Comparison of ENCODE assay signal across 10 mouse cellular contexts in the genomic region with DNA sequence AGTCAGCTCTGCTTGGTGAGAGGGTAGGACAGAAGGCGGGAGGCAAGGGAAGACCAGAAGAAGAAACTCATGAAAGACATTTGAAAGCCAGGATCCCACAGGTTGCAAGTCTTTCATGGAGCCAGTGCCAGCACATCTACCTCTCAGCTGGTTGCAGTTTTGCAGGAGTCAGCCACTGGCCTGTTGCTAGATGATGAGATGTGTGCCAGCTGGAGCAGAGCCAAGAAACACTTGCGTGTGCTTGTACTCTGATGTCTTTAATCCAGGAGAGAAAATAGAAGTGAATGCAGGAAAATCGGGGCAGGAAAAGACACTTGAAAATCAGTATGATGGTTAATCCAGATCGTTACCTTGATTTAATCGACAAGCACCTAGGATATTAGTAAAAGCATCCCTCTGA.
DNase-seq lines count a peak whose midpoint lies in the region; ATAC-seq and TF ChIP-seq lines count a peak whose summit lies in the region.
"Had no signal": no experiment of that assay in that cellular context is flagged by ENCODE, and none has a peak within 500 bp of the region (broad histone marks: within the 10 kb centered on the region; RNA-seq: fewer than 3 reads in every experiment).

No protein-coding gene starts in this region.

- no peak for TF ChIP-seq CTCF in lung, postnatal 0 days (IDR thresholded peaks at IDR 0.05)

- H3K4me1 ChIP-seq in hindbrain, embryonic 14.5 days (replicated peaks; ENCODE audit: control insufficient read depth, insufficient read depth, low read length), result peaks cover 6% of the 10 kb centered on the region; the same call in 1 of the 2 replicates
- H3K4me1 ChIP-seq in hindbrain, embryonic 12.5 days, result no peaks in the 10 kb centered on the region
- H3K4me1 ChIP-seq in midbrain, embryonic 14.5 days (ENCODE audit: control insufficient read depth, insufficient read depth, low read length), result no peaks in the 10 kb centered on the region
- H3K4me1 ChIP-seq in midbrain, embryonic 13.5 days (replicated peaks), result peaks cover 9% of the 10 kb centered on the region; the same call in 1 of the 2 replicates
- H3K4me1 ChIP-seq in lung, postnatal 0 days (ENCODE audit: insufficient read depth, low read depth, low read length), result no peaks in the 10 kb centered on the region

- H3K9ac ChIP-seq in hindbrain, embryonic 14.5 days, result no peak overlapping the region
- no peak overlapping the region for H3K9ac ChIP-seq in hindbrain, embryonic 12.5 days
- no peak overlapping the region for H3K9ac ChIP-seq in midbrain, embryonic 14.5 days (replicated peaks; ENCODE audit: low read length)
- no peak overlapping the region for H3K9ac ChIP-seq in midbrain, embryonic 13.5 days (replicated peaks)
- no peak overlapping the region for H3K9ac ChIP-seq in lung, postnatal 0 days (replicated peaks; ENCODE audit: low read depth)
- H3K9ac ChIP-seq: embryonic facial prominence, embryonic 12.5 days; heart, embryonic 13.5 days; midbrain, embryonic 12.5 days had no signal

- H3K4me2 ChIP-seq in hindbrain, embryonic 14.5 days (replicated peaks), result no peak overlapping the region
- no peak overlapping the region for H3K4me2 ChIP-seq in hindbrain, embryonic 12.5 days (replicated peaks)
- H3K4me2 ChIP-seq in midbrain, embryonic 14.5 days (ENCODE audit: low read length), result no peak overlapping the region
- H3K4me2 ChIP-seq in midbrain, embryonic 13.5 days (replicated peaks), result no peak overlapping the region
- no peak overlapping the region for H3K4me2 ChIP-seq in lung, postnatal 0 days (replicated peaks; ENCODE audit: low read depth, low read length)
- H3K4me2 ChIP-seq: embryonic facial prominence, embryonic 12.5 days; heart, embryonic 13.5 days; midbrain, embryonic 12.5 days had no signal

- WGBS in hindbrain, embryonic 14.5 days, result 67% methylated on average over 5 of the region's 5 CpGs
- 75% methylated on average over 5 of the region's 5 CpGs for WGBS in hindbrain, embryonic 12.5 days
- 71% methylated on average over 5 of the region's 5 CpGs for WGBS in midbrain, embryonic 14.5 days
- WGBS in midbrain, embryonic 13.5 days, result 76% methylated on average over 5 of the region's 5 CpGs
- WGBS in lung, postnatal 0 days, result 57% methylated on average over 5 of the region's 5 CpGs

- no peak overlapping the region for H3K4me3 ChIP-seq in hindbrain, embryonic 14.5 days (replicated peaks; ENCODE audit: low read length)
- H3K4me3 ChIP-seq in hindbrain, embryonic 12.5 days, result no peak overlapping the region
- H3K4me3 ChIP-seq in midbrain, embryonic 14.5 days (replicated peaks; ENCODE audit: low read depth, low read length), result no peak overlapping the region
- H3K4me3 ChIP-seq in midbrain, embryonic 13.5 days (replicated peaks), result no peak overlapping the region
- H3K4me3 ChIP-seq in lung, postnatal 0 days (ENCODE audit: low read depth, low read length), result no peak overlapping the region
- H3K4me3 ChIP-seq: embryonic facial prominence, embryonic 12.5 days; heart, embryonic 13.5 days; midbrain, embryonic 12.5 days had no signal

- TF ChIP-seq EP300 in lung, postnatal 0 days (IDR thresholded peaks at IDR 0.05), result no peak

- H3K27me3 ChIP-seq in hindbrain, embryonic 14.5 days (ENCODE audit: control insufficient read depth, insufficient read depth, low read length), result no peaks in the 10 kb centered on the region
- no peaks in the 10 kb centered on the region for H3K27me3 ChIP-seq in hindbrain, embryonic 12.5 days
- H3K27me3 ChIP-seq in midbrain, embryonic 14.5 days (ENCODE audit: control insufficient read depth, insufficient read depth, low read length), result no peaks in the 10 kb centered on the region
- no peaks in the 10 kb centered on the region for H3K27me3 ChIP-seq in midbrain, embryonic 13.5 days
- H3K27me3 ChIP-seq in lung, postnatal 0 days (replicated peaks; ENCODE audit: insufficient read depth, low read length), result no peaks in the 10 kb centered on the region
- H3K27me3 ChIP-seq: embryonic facial prominence, embryonic 12.5 days; midbrain, embryonic 12.5 days had no signal

- H3K27ac ChIP-seq in hindbrain, embryonic 14.5 days, result no peak overlapping the region
- H3K27ac ChIP-seq in hindbrain, embryonic 12.5 days, result no peak overlapping the region
- no peak overlapping the region for H3K27ac ChIP-seq in midbrain, embryonic 14.5 days (replicated peaks; ENCODE audit: low read depth, low read length)
- H3K27ac ChIP-seq in midbrain, embryonic 13.5 days, result no peak overlapping the region
- no peak overlapping the region for H3K27ac ChIP-seq in lung, postnatal 0 days (ENCODE audit: low read length)
- H3K27ac ChIP-seq: embryonic facial prominence, embryonic 12.5 days; heart, embryonic 13.5 days; midbrain, embryonic 12.5 days had no signal

- ATAC-seq in hindbrain, embryonic 14.5 days (ENCODE audit: low FRiP score), result no peak
- ATAC-seq in hindbrain, embryonic 12.5 days (ENCODE audit: low FRiP score), result no peak
- ATAC-seq in midbrain, embryonic 14.5 days (ENCODE audit: low FRiP score, low TSS enrichment), result no peak
- ATAC-seq in midbrain, embryonic 13.5 days, result no peak
- ATAC-seq in lung, postnatal 0 days, result no peak; the same call in 1 of the 2 replicates

- H3K36me3 ChIP-seq in hindbrain, embryonic 14.5 days (replicated peaks; ENCODE audit: control insufficient read depth, insufficient read depth), result no peaks in the 10 kb centered on the region
- H3K36me3 ChIP-seq in hindbrain, embryonic 12.5 days, result no peaks in the 10 kb centered on the region
- H3K36me3 ChIP-seq in midbrain, embryonic 14.5 days (ENCODE audit: control insufficient read depth, insufficient read depth, low read length), result no peaks in the 10 kb centered on the region
- no peaks in the 10 kb centered on the region for H3K36me3 ChIP-seq in midbrain, embryonic 13.5 days
- H3K36me3 ChIP-seq in lung, postnatal 0 days (ENCODE audit: insufficient read depth, low read length), result no peaks in the 10 kb centered on the region
- H3K36me3 ChIP-seq: embryonic facial prominence, embryonic 12.5 days; heart, embryonic 13.5 days; midbrain, embryonic 12.5 days had no signal

- DNase-seq in hindbrain, embryonic 14.5 days (ENCODE audit: low spot score), result peak; percentile 60
- DNase-seq in midbrain, embryonic 14.5 days, result peak; percentile 76
- DNase-seq in adrenal gland, postnatal 25 days, result peak; percentile 64
- peak; percentile 71 for DNase-seq in lung, postnatal 0 days (ENCODE audit: low spot score)
- DNase-seq in thymus, postnatal 4 days, result no peak

- 0 out of 2 replicates have a peak, but pooled peaks cover 9% of the 10 kb centered on the region for H3K9me3 ChIP-seq in hindbrain, embryonic 14.5 days (ENCODE audit: control insufficient read depth, low read length)
- peaks cover 10% of the 10 kb centered on the region; the same call in 1 of the 2 replicates for H3K9me3 ChIP-seq in hindbrain, embryonic 12.5 days (replicated peaks)
- H3K9me3 ChIP-seq in midbrain, embryonic 14.5 days (ENCODE audit: control insufficient read depth, low read length), result peaks cover 5% of the 10 kb centered on the region
- peaks cover 8% of the 10 kb centered on the region; the same call in 1 of the 2 replicates for H3K9me3 ChIP-seq in midbrain, embryonic 13.5 days
- no peaks in the 10 kb centered on the region for H3K9me3 ChIP-seq in lung, postnatal 0 days (ENCODE audit: low read length)
